Mouse (Mus musculus) liver, embryonic 16.5 days (tissue): ENCODE results near the gene Ltbp2. TPM values are rescaled to one million over a fixed set of nuclear protein-coding genes. Genes with fewer than 3 reads are reported as not detected.

Experiments
- ATAC-seq: fragments of 200-750 bp; cut with Nextera tagmentation; 2 replicates; pipeline ENCODE4 v1.8.0; 2017; ENCODE audit warnings: low read depth, mild to moderate bottlenecking, moderate number of reproducible peaks, moderate library complexity
- H3K27ac ChIP-seq: fragments of 300-500 bp; sonication (generic); 2 replicates; pipeline ENCODE4 v1.5.1; 2014; ENCODE audit warnings: mild to moderate bottlenecking, low read length
- H3K27me3 ChIP-seq: fragments of 300-500 bp; sonication (generic); 2 replicates; pipeline ENCODE4 v1.6.1; 2014; ENCODE audit warnings: low read depth, low read length, mixed read lengths; ENCODE audit not compliant: control insufficient read depth, insufficient read depth
- H3K36me3 ChIP-seq: fragments of 300-500 bp; sonication (generic); 2 replicates; pipeline ENCODE4 v1.6.1; 2014; ENCODE audit warnings: mild to moderate bottlenecking; ENCODE audit not compliant: control insufficient read depth, insufficient read depth
- H3K4me1 ChIP-seq: fragments of 300-500 bp; sonication (generic); 2 replicates; pipeline ENCODE4 v1.6.1; 2014; ENCODE audit warnings: low read depth, low read length, mixed read lengths; ENCODE audit not compliant: control insufficient read depth
- H3K4me2 ChIP-seq: fragments of 300-500 bp; sonication (generic); 2 replicates; pipeline ENCODE4 v1.6.1; 2014; ENCODE audit warnings: low read depth, low read length, mixed read lengths
- H3K4me3 ChIP-seq: fragments of 300-500 bp; sonication (generic); 2 replicates; pipeline ENCODE4 v1.5.1; 2014; ENCODE audit warnings: low read depth, mild to moderate bottlenecking, low read length
- H3K9ac ChIP-seq: fragments of 300-500 bp; sonication (generic); 2 replicates; pipeline ENCODE4 v1.6.1; 2014; ENCODE audit warnings: low read depth, low read length
- H3K9me3 ChIP-seq: fragments of 300-500 bp; sonication (generic); replicated peaks from 2 replicates; pipeline ENCODE4 v1.6.1; 2016; ENCODE audit warnings: low read length; ENCODE audit not compliant: control insufficient read depth
- WGBS: fragments of 180-500 bp; shearing (Covaris S2); extraction: QIAGEN DNeasy Blood & Tissue Kit; methylation state at CpG from one replicate; pipeline ENCODE4 v1.1.7; 2014; ENCODE audit not compliant: insufficient replicate concordance; 5-methylcytosine and 5-hydroxymethylcytosine counted together
- polyA plus RNA-seq: library from polyadenylated mRNA; unstranded; fragments of >200 nt; fragmentation: Nextera tagmentation; extraction: Ambion mirVana; gene quantifications from 2 replicates; pipeline ENCODE4 v1.2.1, GENCODE M21; 2015

Gene Ltbp2
- polyA plus RNA-seq, 1 experiment from 2014 or later: 0.35 TPM

GRCm38 (mm10) chr12:84847882-84848281, 28.4 kb downstream of the Ltbp2 start:
- no peak overlapping the region for H3K27ac ChIP-seq
- H3K4me1 ChIP-seq: peaks cover 4% of the 10 kb centered on the region
- peak; percentile 35; the same call in 1 of the 2 replicates for ATAC-seq
- no peaks in the 10 kb centered on the region for H3K36me3 ChIP-seq
- H3K4me2 ChIP-seq: no peak overlapping the region
- H3K9me3 ChIP-seq: no peaks in the 10 kb centered on the region
- no peak overlapping the region for H3K4me3 ChIP-seq
- WGBS: 34% methylated on average over 6 of the region's 6 CpGs
- peaks cover 19% of the 10 kb centered on the region for H3K27me3 ChIP-seq
- H3K9ac ChIP-seq: no peak overlapping the region

GRCm38 (mm10) chr12:84847480-84847879, 28.9 kb downstream of the Ltbp2 start:
- H3K27ac ChIP-seq: no peak overlapping the region
- H3K9ac ChIP-seq: no peak overlapping the region
- WGBS: 28% methylated on average over 7 of the region's 7 CpGs
- no peaks in the 10 kb centered on the region for H3K9me3 ChIP-seq
- ATAC-seq: no peak
- H3K4me3 ChIP-seq: no peak overlapping the region
- H3K4me1 ChIP-seq: peaks cover 4% of the 10 kb centered on the region
- peaks cover 19% of the 10 kb centered on the region for H3K27me3 ChIP-seq
- H3K4me2 ChIP-seq: no peak overlapping the region
- no peaks in the 10 kb centered on the region for H3K36me3 ChIP-seq

- Histone ChIP-seq H3K9me3 (no peaks in the 10 kb centered on the region), H3K4me1 (peaks cover 4% of the 10 kb centered on the region), H3K27ac (no peak overlapping the region), H3K9ac (no peak overlapping the region), H3K4me2 (no peak overlapping the region), H3K4me3 (no peak overlapping the region), H3K36me3 (no peaks in the 10 kb centered on the region), H3K27me3 (peaks cover 19% of the 10 kb centered on the region)
- no peak for ATAC-seq
- WGBS: 12% methylated on average over 9 of the region's 9 CpGs
These were observed 29.7 kb downstream of the Ltbp2 start for GRCm38 (mm10) chr12:84846594-84847014.

GRCm38 (mm10) chr12:84842706-84843105, 33.6 kb downstream of the Ltbp2 start:
- Histone ChIP-seq H3K27me3 (peaks cover 16% of the 10 kb centered on the region), H3K27ac (no peak overlapping the region), H3K36me3 (no peaks in the 10 kb centered on the region), H3K4me3 (no peak overlapping the region), H3K4me1 (peaks cover 2% of the 10 kb centered on the region), H3K9ac (no peak overlapping the region), H3K4me2 (no peak overlapping the region), H3K9me3 (no peaks in the 10 kb centered on the region)
- no peak for ATAC-seq
- WGBS: 79% methylated on average over 6 of the region's 6 CpGs

GRCm38 (mm10) chr12:84841158-84842140, 34.9 kb downstream of the Ltbp2 start:
- H3K27ac ChIP-seq: no peak overlapping the region
- no peaks in the 10 kb centered on the region for H3K9me3 ChIP-seq
- H3K4me1 ChIP-seq: no peaks in the 10 kb centered on the region
- peaks cover 9% of the 10 kb centered on the region for H3K27me3 ChIP-seq
- no peak overlapping the region for H3K4me2 ChIP-seq
- WGBS: 74% methylated on average over 15 of the region's 15 CpGs
- no peak overlapping the region for H3K4me3 ChIP-seq
- H3K9ac ChIP-seq: no peak overlapping the region
- no peak for ATAC-seq
- H3K36me3 ChIP-seq: no peaks in the 10 kb centered on the region

- H3K9ac ChIP-seq: no peak overlapping the region
- no peaks in the 10 kb centered on the region for H3K4me1 ChIP-seq
- no peak overlapping the region for H3K27ac ChIP-seq
- no peak overlapping the region for H3K4me3 ChIP-seq
- no peaks in the 10 kb centered on the region for H3K9me3 ChIP-seq
- no peaks in the 10 kb centered on the region for H3K36me3 ChIP-seq
- WGBS: 65% methylated on average over 3 of the region's 3 CpGs
- no peak overlapping the region for H3K4me2 ChIP-seq
- H3K27me3 ChIP-seq: peaks cover 5% of the 10 kb centered on the region
- ATAC-seq: no peak
These were observed 35.6 kb downstream of the Ltbp2 start for GRCm38 (mm10) chr12:84840734-84841133.

- WGBS: 46% methylated on average over 4 of the region's 4 CpGs
These were observed 36.4 kb downstream of the Ltbp2 start for GRCm38 (mm10) chr12:84839965-84840364.

GRCm38 (mm10) chr12:84835626-84836025, 40.7 kb downstream of the Ltbp2 start:
- WGBS: 62% methylated on average over 5 of the region's 5 CpGs
- H3K4me2 ChIP-seq: no peak overlapping the region
- no peak overlapping the region for H3K4me3 ChIP-seq
- H3K4me1 ChIP-seq: no peaks in the 10 kb centered on the region
- H3K27me3 ChIP-seq: no peaks in the 10 kb centered on the region
- no peaks in the 10 kb centered on the region for H3K9me3 ChIP-seq
- H3K9ac ChIP-seq: no peak overlapping the region
- ATAC-seq: no peak
- no peaks in the 10 kb centered on the region for H3K36me3 ChIP-seq
- no peak overlapping the region for H3K27ac ChIP-seq

More at GRCm38 (mm10) chr12:84839965-84840364, 36.4 kb downstream of the Ltbp2 start:
- Histone ChIP-seq H3K4me3 (no peak overlapping the region), H3K4me1 (no peaks in the 10 kb centered on the region), H3K36me3 (no peaks in the 10 kb centered on the region), H3K27ac (no peak overlapping the region), H3K27me3 (no peaks in the 10 kb centered on the region), H3K4me2 (no peak overlapping the region), H3K9ac (no peak overlapping the region), H3K9me3 (no peaks in the 10 kb centered on the region)
- ATAC-seq: no peak

GRCm38 (mm10) chr12:84834773-84835172, 41.6 kb downstream of the Ltbp2 start:
- no peak overlapping the region for H3K4me3 ChIP-seq
- no peak overlapping the region for H3K9ac ChIP-seq
- H3K9me3 ChIP-seq: no peaks in the 10 kb centered on the region
- no peaks in the 10 kb centered on the region for H3K4me1 ChIP-seq
- no peak overlapping the region for H3K27ac ChIP-seq
- no peaks in the 10 kb centered on the region for H3K27me3 ChIP-seq
- no peak for ATAC-seq
- WGBS: 73% methylated on average over 4 of the region's 4 CpGs
- H3K4me2 ChIP-seq: no peak overlapping the region
- H3K36me3 ChIP-seq: no peaks in the 10 kb centered on the region
